Mouse (Mus musculus): Measurements from ENCODE around the gene Cysltr2. TPM values are rescaled to one million over a fixed set of nuclear protein-coding genes. Genes with fewer than 3 reads are reported as not detected.

Cysltr2 gene
- total RNA-seq, 2 experiments from 2014 or later: not detected

DNA sequence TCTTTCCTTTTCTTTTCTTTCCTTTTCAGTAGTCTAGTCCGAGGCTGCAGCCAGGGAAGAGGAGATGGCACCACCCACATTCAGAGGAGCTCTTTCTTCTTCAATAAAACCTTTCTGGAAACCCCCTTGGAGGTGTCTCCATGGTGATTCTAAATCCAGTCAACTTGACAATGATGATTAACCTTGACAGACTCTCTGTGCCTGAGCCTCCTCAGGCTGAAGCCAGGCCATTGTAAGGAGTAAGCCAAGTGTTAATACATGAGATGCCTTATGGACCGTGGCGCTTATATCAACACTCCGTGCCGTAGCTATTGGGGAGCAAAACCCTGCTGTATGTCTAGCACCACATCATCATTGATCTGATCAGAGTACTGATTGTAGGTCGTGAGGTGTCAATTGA is 50.8 kb downstream of the Cysltr2 start:
- intact Hi-C loops (cut with DNase I; ENCODE audit: low total_unique reads): no loop called here
- no peak for DNase-seq

- DNase-seq: no peak
- intact Hi-C loops (cut with DNase I; ENCODE audit: low total_unique reads): no loop called here
Observed at GRCm38 (mm10) chr14:72986044-72986443, 62.9 kb downstream of the Cysltr2 start.

- intact Hi-C loops (cut with DNase I; ENCODE audit: low total_unique reads): no loop called here
- DNase-seq: no peak
Observed at GRCm38 (mm10) chr14:72985113-72985512, 63.8 kb downstream of the Cysltr2 start.

- intact Hi-C loops (cut with DNase I; ENCODE audit: low total_unique reads): no loop called here
- DNase-seq: peak; percentile 87
Observed at GRCm38 (mm10) chr14:72983456-72983855, 65.5 kb downstream of the Cysltr2 start.

DNA sequence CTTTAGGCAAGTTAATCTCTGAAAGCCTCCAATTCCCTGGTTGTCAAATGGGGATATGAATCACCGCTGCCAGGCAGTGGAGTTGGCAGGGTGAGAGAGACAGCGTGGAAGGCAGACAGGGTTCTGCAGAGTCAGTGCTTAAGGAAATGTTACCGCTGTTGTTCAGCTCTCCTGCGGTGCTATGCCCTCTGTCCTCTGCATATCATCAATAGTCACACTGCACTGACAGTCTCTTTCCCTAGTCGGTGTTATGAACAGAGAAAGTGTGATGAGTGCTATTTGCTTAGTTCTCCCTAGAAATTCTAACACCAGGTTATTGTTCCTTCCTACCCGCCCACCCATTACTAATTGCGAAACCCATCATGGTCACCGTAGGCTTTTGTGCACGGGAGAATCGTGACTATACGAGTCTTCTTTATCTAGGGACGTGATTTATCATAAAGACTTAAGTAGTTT is 65.9 kb downstream of the Cysltr2 start:
- DNase-seq: no peak
- intact Hi-C loops (cut with DNase I; ENCODE audit: low total_unique reads): no loop called here

- no peak for DNase-seq
- intact Hi-C loops (cut with DNase I; ENCODE audit: low total_unique reads): no loop called here
Observed at GRCm38 (mm10) chr14:72980761-72981160, 68.2 kb downstream of the Cysltr2 start.

GRCm38 (mm10) chr14:72980106-72980505 is 68.8 kb downstream of the Cysltr2 start:
- intact Hi-C loops (cut with DNase I; ENCODE audit: low total_unique reads): no loop called here

GRCm38 (mm10) chr14:72976111-72976510 is 72.8 kb downstream of the Cysltr2 start:
- no peak for DNase-seq
- intact Hi-C loops (cut with DNase I; ENCODE audit: low total_unique reads): no loop called here

More at GRCm38 (mm10) chr14:72980106-72980505, 68.8 kb downstream of the Cysltr2 start:
- no peak for DNase-seq

Other genes starting within 250 kb of the Cysltr2 start
- gene Rcbtb2, start 73.9 kb upstream of the Cysltr2 start, total RNA-seq (2021): 10 to 100 TPM; 17.7 to 23.4 TPM
- gene Lpar6, start 188.8 kb upstream of the Cysltr2 start, total RNA-seq (2021): 1 to 10 TPM; 2.6 to 2.9 TPM